Mouse (Mus musculus) heart, adult 2 months (tissue): Measurements from ENCODE around the gene Cwc15.

ENCODE experiments used
- CTCF ChIP-seq: fragments of 200-600 bp; IDR thresholded peaks from 2 replicates; pipeline ENCODE4 v1.8.1; 2022; ENCODE audit warnings: antibody characterized with exemption, mild to moderate bottlenecking, moderate library complexity
- EP300 ChIP-seq: fragments of 200-500 bp; IDR thresholded peaks from 2 replicates; pipeline ENCODE4 v1.6.1; 2011; ENCODE audit warnings: low read depth, low read length, control low read depth; ENCODE audit not compliant: insufficient read depth
- POLR2A ChIP-seq: fragments of 200-500 bp; IDR thresholded peaks from 2 replicates; pipeline ENCODE4 v1.6.1; 2011; ENCODE audit warnings: mild to moderate bottlenecking, low read depth, low read length, control low read depth; ENCODE audit not compliant: insufficient read depth

DNA sequence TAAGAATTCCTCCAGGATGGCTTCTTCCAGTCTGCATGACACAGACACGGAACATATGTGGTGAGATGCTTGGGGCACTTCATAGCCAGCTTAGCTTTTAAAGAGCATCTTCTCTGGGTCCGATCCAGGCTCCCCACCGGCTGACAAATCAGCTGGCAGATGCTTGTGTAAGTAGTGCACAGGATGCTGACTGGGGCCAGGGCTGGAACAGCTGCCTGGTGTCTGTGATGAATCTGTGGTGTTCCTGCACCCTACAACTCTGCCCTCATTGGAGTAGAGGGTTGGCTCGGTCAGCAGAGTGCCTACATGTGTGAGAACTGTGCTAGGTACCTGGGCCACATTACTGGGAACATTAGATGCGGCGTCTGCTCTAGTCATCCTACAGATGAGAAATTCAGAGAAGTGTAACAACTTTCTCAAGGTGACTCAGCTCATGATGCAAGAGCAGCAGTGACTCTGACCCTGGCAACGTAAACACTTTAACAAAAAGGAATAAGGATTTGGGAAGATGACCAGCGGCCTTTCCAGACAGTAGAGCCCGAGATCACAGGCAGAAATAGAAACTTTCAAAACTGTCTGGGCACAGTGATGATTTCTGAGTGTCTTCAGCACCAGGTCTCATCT, 34.5 kb downstream of the Cwc15 start:
- TF ChIP-seq POLR2A (no peak), CTCF (no peak), EP300 (no peak)
